Mouse (Mus musculus): Measurements from ENCODE around the gene Amt.
A peak's percentile ranks its signal among the peaks of the same experiment; 100 is the strongest.
"Not testable (repeated sequence)": the region's sequence is repeated elsewhere in the genome, so short reads cannot be mapped to it uniquely, and the experiment has no call there.

Gene Amt

DNA sequence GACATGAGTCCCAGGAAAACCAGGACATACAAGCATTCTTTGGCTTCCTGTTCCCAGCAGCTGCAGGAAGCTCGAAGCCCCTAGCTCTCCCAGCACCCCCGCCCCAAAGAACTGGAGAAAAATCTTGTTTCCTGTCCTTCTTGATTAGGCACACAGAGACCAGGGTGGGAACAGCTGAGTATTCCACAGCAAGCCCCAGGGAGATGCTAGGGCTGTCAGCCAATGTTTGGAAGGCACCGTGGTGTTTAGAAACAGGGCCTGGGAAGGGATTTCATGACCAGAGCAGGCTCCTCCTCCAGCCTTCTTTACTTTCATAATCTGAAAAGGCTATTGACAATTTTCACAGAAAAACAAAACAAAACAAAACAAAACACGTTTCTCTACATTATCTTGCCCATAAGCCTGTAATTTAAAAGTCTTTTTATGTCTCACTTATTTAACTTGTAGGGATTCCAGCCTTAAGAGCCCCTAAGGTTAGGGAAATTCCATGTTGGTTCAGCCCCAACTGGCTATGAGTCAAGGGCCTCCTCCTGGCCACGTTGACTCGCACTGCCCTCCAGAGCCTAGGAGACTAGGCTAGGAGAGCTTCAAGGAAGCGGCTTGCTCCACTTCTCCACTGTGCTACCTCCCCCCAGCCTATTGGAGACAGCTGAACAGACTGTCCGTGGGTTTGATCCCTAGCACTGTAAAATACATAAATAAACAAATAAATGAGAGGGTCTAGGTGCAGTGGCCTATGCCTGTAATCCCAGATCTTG is 16.4 kb upstream of the Amt start:
- no peak for DNase-seq (ENCODE audit: low read depth, low spot score)

DNA sequence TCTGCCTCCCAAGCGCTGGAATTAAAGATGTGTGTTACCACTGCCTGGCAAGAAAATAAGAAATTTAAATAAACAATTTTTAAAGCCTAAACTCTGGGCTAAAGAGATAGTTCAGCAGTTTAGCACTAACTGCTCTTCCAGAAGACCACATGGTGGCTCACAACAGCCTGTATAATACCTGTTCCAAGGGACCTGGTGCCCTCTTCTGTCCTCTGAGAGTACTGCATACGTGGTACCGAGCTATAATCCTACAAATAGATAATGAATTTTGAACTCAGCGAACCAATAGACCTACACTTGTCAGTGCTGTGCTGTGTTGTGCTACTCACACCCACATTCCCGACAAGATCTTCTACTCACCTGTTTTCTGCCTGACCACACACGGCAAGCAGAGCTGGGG is 12.2 kb upstream of the Amt start:
- peak; percentile 68 for DNase-seq (ENCODE audit: low read depth, low spot score)

DNA sequence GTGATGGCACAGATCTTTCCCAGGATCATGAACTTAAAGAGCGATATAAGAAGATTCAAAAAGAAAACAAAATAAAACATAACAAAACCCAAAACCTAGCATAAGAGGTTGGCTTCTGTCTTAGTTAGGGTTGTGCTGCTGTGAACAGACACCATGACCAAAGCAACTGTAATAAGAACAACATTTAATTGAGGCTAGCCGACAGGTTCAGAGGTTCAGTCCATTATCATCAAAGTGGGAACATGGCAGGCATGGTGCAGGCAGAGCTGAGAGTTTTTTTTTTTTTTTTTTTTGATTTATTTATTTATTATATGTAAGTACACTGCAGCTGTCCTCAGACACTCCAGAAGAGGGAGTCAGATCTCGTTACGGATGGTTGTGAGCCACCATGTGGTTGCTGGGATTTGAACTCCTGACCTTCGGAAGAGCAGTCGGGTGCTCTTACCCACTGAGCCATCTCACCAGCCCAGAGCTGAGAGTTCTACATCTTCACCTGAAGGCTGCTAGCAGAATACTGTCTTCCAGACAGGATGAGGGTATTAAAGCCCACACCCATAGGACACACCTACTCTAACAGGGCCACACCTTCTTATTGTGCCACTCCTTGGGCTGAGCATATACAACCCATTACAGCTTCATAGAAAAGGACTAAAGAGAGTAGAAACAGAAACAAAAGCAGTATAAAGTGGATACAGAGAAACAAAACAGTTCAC is 9.0 kb upstream of the Amt start:
- not testable (repeated sequence) for DNase-seq (ENCODE audit: low read depth, low spot score)

DNA sequence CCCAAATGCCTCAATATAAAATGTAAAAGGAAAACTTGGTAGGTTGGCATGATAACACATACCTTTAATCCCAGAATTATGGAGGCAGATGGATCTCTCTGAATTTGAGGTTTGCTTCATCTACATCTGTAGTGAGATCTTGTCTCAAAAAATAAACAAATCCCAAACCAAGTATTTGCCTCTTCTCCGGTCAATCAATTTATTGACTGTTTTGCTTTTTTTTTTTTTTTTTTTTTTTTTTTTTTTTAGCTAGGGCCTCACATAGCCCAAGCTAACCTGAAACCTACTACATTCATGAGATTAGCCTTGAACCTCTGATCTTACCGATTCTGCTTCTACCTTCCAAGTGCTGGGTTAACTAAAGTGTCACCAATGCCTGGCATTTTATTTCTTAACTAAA is 7.3 kb upstream of the Amt start:
- no peak for DNase-seq (ENCODE audit: low read depth, low spot score)

DNA sequence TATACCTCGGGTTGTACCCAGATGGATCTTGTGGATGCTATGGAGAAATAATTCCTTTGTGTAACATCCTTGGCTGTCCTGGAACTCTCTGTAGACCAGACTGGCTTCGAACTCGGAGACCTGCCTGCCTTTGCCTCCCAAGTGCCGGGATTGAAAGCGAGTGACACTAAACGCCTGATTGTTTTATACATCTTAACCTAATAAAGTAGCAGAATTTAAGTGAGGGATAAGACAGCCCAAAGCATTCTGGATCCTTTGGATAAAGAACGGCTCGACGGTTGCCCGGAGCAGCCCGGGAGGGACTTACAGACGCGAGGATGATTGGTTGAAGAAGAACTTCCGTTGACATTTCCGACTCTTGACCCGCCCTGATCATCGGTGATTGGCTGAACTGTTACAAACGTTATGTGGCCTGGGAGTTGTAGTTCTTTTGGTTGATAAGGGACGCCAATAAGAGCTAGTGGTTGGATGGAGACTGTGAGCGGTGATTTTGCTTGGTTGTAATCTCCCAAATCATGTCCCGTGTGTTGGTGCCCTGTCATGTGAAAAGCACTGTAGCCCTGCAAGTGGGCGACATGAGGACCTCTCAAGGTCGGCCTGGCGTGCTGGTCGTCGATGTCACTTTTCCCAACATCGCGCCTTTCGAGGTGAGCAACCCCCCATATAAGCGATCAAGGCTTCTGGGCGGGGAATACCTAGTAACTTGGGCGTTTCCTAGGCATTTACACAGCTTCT is 6.5 kb upstream of the Amt start, which contains the start of gene Nicn1:
Gene Nicn1 (plus strand): TSS at position 414 of the 735 bp plus-strand sequence.
- DNase-seq (ENCODE audit: low read depth, low spot score), result peak; percentile 99

DNA sequence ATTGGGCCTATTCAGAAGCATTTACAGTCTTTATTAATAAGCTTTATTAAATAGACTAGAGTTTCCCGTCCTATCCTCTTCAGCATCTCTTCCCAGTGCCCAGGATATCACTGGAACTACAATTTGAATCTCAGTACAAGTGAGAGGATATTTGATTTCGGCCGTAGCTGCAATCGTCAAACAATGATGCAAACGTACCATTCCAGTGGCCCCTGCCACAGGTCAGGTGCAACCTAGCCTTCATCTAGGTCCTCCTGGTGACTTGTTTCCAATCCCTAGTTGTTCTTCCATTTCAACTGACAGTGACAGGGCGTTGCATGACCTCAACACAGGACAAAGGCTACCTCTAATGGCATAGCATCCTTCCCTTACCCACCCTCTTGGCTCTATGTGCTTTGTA is 5.9 kb upstream of the Amt start:
- no peak for DNase-seq (ENCODE audit: low read depth, low spot score)

DNA sequence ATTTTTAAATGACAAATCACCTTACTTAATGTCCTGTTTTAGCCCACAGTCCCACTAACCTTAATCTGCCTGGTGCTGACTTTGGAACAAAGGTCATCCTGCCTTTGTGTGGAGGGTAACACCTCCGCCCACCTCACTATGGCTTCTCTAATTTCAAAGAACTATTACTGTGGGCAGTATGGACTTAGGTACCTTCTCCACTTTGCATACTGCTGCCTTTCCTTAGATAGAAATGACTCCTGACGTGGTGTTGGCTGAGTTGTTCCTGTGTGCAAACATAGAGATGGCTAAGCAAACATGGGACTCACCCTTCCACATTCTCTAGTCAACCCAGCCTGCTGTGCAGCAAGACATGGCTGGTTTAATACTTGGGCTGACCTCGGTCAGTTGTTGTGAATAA is 5.2 kb downstream of the Amt start:
- DNase-seq (ENCODE audit: low read depth, low spot score), result no peak

DNA sequence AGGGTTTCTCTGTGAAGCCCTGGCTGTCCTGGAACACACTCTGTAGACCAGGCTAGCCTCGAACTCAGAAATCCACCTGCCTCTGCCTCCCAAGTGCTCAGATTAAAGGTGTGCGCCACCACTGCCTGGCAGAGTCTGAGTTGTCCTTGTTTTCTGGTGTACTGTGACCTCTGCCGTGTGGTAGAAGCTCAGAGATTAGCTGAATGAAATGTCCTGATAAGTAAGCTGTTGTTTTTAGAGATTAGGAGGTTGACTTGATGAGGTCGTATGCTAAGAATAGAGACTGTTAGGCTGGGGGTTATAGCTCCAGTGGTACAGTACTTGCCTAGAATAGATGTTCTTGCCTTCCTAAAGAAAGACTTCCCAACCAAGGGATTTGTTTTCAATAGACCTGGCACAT is 8.1 kb downstream of the Amt start:
- no peak for DNase-seq (ENCODE audit: low read depth, low spot score)

DNA sequence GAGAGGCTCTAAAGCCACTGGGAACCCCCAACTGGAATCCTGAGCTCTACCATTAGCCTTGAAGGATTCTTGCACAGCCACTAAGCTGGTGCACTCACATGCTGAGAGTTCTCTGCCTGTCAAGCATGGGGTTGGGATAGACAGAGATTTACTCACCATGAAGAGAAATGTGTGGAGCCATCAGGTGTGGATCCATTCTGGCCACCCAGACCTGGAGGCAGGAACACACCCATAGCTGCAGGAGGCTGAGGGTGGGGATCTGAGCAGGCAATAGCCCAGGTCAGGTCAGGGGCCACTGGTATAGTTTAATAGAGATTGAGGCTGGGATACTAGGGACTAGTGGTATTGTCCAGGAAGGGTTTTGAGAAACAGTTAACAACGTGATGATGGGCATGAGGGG is 8.5 kb downstream of the Amt start:
- no peak for DNase-seq (ENCODE audit: low read depth, low spot score)

DNA sequence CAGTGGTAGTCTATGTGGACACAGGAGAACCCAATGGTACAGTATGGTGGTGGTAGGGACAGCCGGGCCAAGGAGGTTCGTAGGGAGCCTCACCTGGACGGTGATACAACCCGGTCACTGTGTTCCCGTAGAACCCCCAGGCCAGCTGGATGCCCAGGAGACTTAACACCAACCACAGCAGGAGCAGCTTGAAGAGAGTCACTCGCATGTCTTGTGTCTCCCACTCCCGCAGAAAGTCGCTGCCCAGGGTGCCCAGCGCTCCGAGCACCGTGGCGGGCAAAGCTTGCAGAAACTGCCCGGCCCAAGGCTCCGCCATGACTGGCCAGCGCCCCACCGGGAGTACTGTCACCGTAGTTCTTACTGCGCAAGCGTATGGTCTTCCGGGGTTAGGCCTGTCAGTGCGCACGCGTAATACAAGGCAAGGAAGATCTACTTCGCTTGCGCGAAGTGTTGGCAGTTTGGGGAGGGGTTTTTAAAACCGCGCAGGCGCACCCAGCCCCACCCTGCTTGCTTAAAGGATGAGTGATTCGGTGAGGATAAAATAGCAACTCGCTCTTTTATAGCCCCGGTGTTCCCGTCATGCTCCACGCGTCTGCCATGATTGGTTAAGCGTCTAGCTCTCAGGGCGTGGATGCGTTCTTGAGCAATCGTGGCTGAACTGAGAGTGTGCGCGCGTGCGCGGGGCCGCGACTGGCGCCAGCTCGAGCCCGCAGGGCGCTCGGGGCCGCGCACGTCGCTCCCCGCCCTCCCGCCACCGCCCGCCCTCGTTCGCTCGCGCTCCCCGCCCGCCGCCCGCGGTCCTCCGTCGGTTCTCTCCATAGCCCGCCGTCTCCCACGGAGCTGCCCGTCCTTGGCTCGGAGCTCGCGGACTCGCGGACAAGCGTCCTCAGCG is 9.2 kb downstream of the Amt start, which contains the start of the genes Rhoa and Tcta:
Gene Rhoa (plus strand): TSS at position 501 of the 892 bp plus-strand sequence.
Gene Tcta (minus strand): TSS at position 532 of the 892 bp plus-strand sequence.
- DNase-seq (ENCODE audit: low read depth, low spot score), result peak; percentile 100

DNA sequence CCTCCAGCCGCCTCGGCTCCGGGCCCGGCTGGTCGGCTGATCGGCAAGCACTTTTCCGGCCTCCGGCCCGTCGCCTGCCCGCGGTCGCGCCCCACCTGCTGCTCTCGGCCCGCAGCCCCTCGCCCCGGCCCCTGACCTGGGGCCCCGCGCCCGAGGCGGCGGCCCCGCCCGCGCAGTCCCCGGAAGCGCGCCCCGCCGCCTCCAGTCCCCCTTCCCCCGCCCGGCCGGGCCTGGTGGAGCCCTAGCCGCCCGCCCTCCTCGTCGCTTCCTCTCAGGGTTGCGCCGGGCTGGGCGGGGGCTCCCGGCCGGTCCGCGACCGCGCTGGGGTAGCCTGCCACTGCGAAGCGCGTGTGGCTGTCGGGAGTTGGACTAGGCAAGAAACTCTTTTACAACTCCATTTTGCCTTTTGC is 9.9 kb downstream of the Amt start:
- no peak for DNase-seq (ENCODE audit: low read depth, low spot score)

DNA sequence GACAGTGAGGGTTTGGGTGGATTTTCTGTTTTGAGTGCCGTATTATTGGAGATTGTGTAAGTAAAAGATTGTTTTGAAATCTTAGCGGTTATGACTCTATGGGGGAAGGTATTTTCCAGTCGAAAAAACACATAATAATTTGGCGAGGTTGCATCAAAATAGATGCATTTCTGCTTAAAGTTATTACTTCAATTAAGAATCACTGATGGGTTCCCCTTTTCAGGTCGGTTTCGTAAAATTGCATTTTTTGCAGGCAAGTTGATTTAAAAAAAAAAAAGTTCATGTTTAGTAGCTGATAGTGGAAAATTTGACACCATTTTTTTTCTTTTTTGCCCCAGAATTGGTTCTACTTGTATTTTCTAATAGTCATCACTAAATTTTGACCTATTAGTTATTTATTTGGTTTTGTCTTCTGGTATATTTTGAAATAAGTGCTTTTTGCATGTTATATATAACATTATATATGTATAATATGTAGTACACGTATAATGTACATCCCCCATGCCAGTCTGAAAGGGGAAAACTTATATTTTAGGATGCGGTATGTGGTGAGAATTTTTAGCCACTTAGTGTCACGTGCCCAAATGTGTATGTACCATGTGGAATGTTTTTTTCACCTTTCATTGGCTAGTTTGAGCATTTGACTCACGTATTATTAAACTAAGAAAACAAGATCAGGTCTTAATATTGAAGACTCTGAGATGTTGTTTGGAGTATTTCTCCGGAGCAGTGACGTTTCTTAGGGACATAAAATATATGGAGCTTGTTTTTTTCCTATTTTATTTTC is 10.6 kb downstream of the Amt start:
- DNase-seq (ENCODE audit: low read depth, low spot score), result no peak

DNA sequence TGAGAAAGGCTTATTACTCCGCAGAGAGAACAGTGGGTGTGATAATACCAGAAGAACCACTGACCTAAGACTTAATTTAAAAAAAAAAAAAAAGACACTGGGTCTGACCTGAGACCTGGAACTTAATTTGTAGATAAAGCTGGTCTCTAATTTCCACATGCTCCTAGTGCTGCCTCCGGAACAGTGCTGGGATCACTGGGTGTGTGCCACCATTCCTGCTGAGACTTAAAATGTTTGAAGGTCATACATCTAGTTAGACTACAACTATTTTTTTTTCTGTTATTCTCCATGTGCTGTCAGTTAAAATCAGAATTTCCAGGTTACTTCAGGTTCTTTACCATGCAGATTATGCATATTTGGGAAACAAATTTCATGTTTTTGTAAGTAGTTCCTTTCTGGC is 11.5 kb downstream of the Amt start:
- no peak for DNase-seq (ENCODE audit: low read depth, low spot score)

DNA sequence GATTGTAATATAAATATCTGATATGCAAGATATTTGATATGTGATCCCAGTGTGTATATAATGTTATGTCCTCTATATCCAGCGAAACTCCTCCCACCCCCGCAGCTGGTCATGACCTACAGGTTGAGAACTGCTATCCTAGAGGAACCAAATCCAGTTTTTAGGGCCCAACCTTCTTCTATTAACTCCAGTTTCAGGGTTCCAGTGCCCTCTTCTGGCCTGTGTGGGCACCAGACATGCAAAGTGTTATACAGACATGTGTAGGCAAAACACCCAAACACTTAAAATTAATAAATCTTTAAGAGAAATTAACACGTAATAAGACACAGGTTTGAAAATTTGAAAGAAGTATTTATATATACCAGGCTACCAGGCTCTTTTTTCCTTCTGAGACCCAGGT is 20.9 kb downstream of the Amt start:
- DNase-seq (ENCODE audit: low read depth, low spot score), result no peak

DNA sequence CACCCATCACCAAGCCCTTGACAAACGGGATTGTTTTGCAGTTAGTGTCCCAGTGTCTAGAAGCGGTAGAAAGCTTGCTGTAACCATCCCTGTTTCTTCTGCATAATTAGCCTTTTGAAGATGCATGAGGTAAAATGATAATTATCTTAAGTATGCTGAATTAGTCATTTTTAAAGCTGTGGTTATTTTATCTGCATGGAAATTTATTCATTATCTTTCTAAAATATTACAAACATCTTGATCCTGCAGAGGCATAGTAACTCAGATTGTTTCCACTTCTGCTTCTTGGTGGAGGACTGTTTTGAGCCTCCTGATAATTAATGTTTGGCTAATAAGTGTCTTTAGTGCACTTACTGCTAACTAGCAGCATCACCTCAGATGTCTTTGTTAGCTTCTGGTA is 21.8 kb downstream of the Amt start:
- DNase-seq (ENCODE audit: low read depth, low spot score), result no peak

DNA sequence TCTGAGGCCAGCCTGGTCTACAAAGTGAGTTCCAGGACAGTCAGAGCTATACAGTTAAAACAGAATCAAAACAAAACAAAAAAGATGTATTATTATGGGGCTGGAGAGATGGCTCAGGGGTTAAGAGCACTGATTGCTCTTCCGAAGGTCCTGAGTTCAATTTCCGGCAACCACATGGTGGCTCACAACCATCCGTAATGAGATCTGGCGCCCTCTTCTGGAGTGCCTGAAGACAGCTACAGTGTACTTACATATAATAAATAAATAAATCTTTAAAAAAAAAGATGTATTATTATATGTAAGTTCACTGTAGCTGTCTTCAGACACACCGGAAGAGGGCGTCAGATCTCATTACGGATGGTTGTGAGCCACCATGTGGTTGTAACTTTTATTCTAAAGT is 25.4 kb downstream of the Amt start:
- DNase-seq (ENCODE audit: low read depth, low spot score), result not testable (repeated sequence)

DNA sequence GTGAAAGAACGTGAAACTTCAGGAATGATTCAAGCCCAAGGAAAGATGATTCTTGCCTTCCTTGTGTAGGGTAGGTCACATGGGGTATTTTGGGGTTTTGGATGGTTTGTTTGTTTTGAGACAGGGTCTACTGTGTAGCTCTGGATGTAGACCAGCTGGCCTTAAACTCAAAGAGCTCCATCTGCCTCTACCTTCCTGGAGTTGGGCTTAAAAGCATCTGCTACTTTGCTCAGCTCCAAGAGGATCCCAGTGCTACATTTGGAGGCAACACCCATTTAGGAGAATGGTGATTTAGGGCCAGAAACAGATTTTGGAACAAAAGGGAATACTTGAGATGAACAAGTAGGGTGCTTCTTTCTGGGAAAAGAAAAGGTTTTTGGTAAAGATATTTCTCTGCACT is 28.1 kb downstream of the Amt start:
- DNase-seq (ENCODE audit: low read depth, low spot score), result no peak

DNA sequence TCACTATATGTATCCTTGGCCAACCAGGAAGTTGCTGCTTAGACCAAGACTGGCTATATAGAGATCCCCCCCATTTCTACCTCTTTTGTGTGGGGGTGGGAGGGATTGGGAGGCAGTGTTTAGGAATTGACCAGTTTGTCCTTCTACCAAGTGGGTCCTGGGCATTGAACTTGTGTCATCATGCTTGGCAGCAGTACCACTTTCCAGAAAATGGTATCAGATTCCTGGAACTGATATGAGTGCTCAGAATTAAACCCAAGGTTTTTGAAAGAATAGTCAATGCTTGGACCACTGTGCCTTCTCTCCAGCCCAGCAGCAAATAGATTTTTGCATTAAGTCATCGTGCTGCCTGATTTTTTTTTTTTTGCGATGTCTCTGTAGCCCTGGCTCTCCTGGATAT is 29.2 kb downstream of the Amt start:
- DNase-seq (ENCODE audit: low read depth, low spot score), result no peak

DNA sequence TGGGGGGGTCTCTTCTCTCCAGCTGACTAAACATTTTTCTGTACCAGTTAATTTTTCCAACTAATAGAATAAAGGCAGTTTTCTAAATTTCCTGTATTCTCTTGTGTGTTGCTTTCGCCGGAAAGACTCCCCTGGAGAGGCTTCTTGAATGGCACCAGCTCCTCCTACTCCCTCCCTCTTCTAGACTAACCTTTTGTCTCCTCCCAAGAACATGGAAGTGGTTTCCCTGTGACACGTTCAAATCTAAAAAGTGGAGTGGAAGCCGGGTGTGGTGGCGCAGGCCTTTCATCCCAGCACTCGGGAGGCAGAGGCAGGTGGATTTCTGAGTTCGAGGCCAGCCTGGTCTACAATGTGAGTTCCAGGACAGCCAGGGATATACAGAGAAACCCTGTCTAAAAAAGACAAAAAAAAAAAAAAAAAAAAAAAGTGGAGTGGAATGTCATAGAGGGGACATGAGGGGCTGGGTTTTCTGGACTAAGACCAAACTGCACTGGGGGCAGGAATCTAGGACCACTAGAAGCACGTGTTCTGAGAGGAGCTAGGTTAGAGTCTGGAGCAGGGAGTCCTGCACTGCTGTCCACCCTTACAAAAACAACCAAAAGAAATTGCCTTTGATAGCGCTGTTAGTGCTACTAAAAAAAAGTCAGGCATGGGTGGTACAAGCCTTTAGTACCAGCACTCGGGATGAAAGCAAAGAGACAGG is 41.3 kb downstream of the Amt start:
- DNase-seq (ENCODE audit: low read depth, low spot score), result no peak

DNA sequence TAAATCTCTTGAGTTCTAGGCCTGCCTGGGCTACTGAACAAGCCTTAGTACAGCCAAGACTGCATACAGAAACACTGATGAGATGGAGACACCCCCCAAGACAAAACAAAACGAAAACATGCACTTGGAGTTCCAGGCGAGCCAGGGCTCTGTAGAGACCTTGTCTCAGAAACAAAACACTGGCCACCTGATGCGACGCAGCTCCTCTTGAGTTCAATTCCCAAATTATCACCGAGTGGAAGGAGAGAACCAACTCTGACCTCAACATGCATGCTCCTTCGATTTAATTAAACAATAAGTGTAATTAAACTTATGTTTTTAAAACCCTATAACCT is 41.9 kb downstream of the Amt start:
- DNase-seq (ENCODE audit: low read depth, low spot score), result no peak

Measured in telencephalon, adult 2 months (tissue).